Mouse (Mus musculus) hindbrain, postnatal 0 days (tissue): ENCODE measurements around the gene Fam107b. TPM values are rescaled to one million over a fixed set of nuclear protein-coding genes. Genes with fewer than 3 reads are reported as not detected.

Experiments
- ATAC-seq: fragments of 200-750 bp; cut with Nextera tagmentation; 2 replicates; pipeline ENCODE4 v1.8.0; 2017; ENCODE audit warnings: mild to moderate bottlenecking, moderate TSS enrichment, moderate library complexity
- DNase-seq: peaks from one replicate; pipeline ENCODE4 v3.0.0-alpha.2; 2015; ENCODE audit warnings: low spot score
- H3K27ac ChIP-seq: fragments of 300-500 bp; sonication (generic); 2 replicates; pipeline ENCODE4 v1.5.1; 2014; ENCODE audit warnings: mild to moderate bottlenecking
- H3K27me3 ChIP-seq: fragments of 300-500 bp; sonication (generic); 2 replicates; pipeline ENCODE4 v1.6.1; 2014; ENCODE audit warnings: low read length, mixed read lengths; ENCODE audit not compliant: insufficient read depth
- H3K36me3 ChIP-seq: fragments of 300-500 bp; sonication (generic); 2 replicates; pipeline ENCODE4 v1.6.1; 2014; ENCODE audit warnings: low read length, mixed read lengths; ENCODE audit not compliant: insufficient read depth
- H3K4me1 ChIP-seq: fragments of 300-500 bp; sonication (generic); 2 replicates; pipeline ENCODE4 v1.6.1; 2014; ENCODE audit warnings: antibody characterized with exemption, low read length, mixed read lengths; ENCODE audit not compliant: insufficient read depth
- H3K4me2 ChIP-seq: fragments of 300-500 bp; sonication (generic); 2 replicates; pipeline ENCODE4 v1.6.1; 2014; ENCODE audit warnings: low read depth, mild to moderate bottlenecking, low read length, moderate library complexity, mixed read lengths
- H3K4me3 ChIP-seq: fragments of 300-500 bp; sonication (generic); 2 replicates; pipeline ENCODE4 v1.5.1; 2014; ENCODE audit warnings: low read length
- H3K9ac ChIP-seq: fragments of 300-500 bp; sonication (generic); replicated peaks from 2 replicates; pipeline ENCODE4 v1.6.1; 2014; ENCODE audit warnings: mild to moderate bottlenecking, low read length, moderate library complexity, mixed read lengths
- H3K9me3 ChIP-seq: fragments of 300-500 bp; sonication (generic); 2 replicates; pipeline ENCODE4 v1.6.1; 2016; ENCODE audit warnings: low read length, mixed read lengths
- CTCF ChIP-seq: IDR thresholded peaks from 2 replicates; pipeline ENCODE4 v1.5.1; 2016; ENCODE audit warnings: antibody characterized with exemption, control low read depth, low read depth
- WGBS: fragments of 180-500 bp; shearing (Covaris S2); extraction: QIAGEN DNeasy Blood & Tissue Kit; methylation state at CpG from one replicate; pipeline ENCODE4 v1.1.7; 2014; 5-methylcytosine and 5-hydroxymethylcytosine counted together
- polyA plus RNA-seq: library from polyadenylated mRNA; unstranded; fragments of >200 nt; fragmentation: Nextera tagmentation; extraction: Ambion mirVana; gene quantifications from 2 replicates; pipeline ENCODE4 v1.2.1, GENCODE M21; 2015
- total RNA-seq: library from RNA; depleted of rRNA; stranded (reverse); fragments of >200 nt; gene quantifications from 2 replicates; pipeline ENCODE4 v1.2.3, GENCODE M21; 2014

The Fam107b gene
- total and polyA plus RNA-seq, 2 experiments from 2014 or later, result 23.6 to 41.3 TPM

- H3K9ac ChIP-seq, result no peak overlapping the region
- H3K4me2 ChIP-seq, result no peak overlapping the region
- no peaks in the 10 kb centered on the region for H3K36me3 ChIP-seq
- DNase-seq, result no peak
- no peaks in the 10 kb centered on the region for H3K4me1 ChIP-seq
- no peaks in the 10 kb centered on the region for H3K9me3 ChIP-seq
- no peak overlapping the region for H3K27ac ChIP-seq
- ATAC-seq, result no peak
- no peak overlapping the region for H3K4me3 ChIP-seq
- WGBS, result 37% methylated on average over 4 of the region's 4 CpGs
- no peak for TF ChIP-seq CTCF
- no peaks in the 10 kb centered on the region for H3K27me3 ChIP-seq
Observed at GRCm38 (mm10) chr2:3658900-3659299, 88.6 kb downstream of the Fam107b start.

DNA sequence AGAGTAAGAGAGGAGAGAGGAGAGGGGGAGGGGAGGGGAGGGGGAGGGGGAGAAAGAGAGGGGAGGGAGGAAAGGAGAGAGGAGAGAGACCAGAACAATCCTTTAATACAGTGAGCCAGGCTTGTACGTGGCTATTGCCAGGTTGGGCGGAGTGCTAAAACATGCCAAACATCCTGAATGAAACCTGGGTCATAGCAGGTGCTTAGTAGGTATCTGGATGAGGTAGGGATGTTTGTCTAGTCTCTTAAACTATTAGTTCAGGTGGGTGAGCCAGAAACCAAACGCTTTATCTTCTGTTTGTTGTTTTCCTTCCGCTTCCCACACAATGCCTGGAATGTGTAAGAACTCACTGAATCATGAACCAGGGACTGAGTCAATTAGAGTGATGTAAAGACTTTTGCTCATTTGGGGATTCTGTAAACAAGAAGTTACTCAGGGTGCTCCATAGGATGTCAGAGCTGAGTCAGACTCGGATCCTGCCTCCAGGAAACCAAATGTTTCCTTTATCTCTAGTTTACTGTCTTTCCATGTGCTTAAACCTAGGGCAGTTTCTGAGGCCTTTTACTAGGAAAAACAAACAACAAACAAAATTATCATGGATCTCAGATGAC, 89.1 kb downstream of the Fam107b start:
- H3K36me3 ChIP-seq, result no peaks in the 10 kb centered on the region
- WGBS, result 52% methylated on average over 5 of the region's 5 CpGs

DNA sequence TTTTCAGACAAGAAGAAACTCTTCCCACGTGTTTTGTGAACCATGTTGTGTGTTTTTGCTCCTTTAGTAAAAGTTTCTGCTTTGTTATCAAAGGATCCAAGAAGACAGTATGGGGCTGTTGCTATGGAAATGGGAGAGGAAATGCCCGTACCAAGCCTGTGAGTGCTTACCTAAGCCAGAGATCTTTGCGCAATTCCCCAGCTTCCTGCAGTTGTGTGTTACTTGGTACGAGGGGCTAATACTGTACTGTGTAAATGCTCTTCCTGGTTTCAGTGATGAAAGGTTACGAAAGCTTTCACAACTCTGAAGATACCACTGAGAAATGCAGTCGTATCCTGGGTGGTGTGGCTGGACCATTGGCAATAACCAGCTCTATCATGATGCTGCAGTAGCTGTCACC, 93.8 kb downstream of the Fam107b start:
- 61% methylated on average over 6 of the region's 6 CpGs for WGBS
- no peak for TF ChIP-seq CTCF
- Histone ChIP-seq H3K4me3 (no peak overlapping the region), H3K27ac (no peak overlapping the region), H3K4me2 (no peak overlapping the region), H3K9me3 (no peaks in the 10 kb centered on the region), H3K9ac (no peak overlapping the region), H3K27me3 (no peaks in the 10 kb centered on the region), H3K4me1 (no peaks in the 10 kb centered on the region; the same call in 1 of the 2 replicates), H3K36me3 (no peaks in the 10 kb centered on the region)
- DNase-seq, result no peak
- no peak for ATAC-seq

More for the DNA sequence above, 89.1 kb downstream of the Fam107b start:
- Histone ChIP-seq H3K27ac (no peak overlapping the region), H3K4me3 (no peak overlapping the region), H3K9me3 (no peaks in the 10 kb centered on the region), H3K4me2 (no peak overlapping the region), H3K9ac (no peak overlapping the region), H3K27me3 (no peaks in the 10 kb centered on the region), H3K4me1 (no peaks in the 10 kb centered on the region; the same call in 1 of the 2 replicates)
- DNase-seq (no peak), ATAC-seq (no peak)
- no peak for TF ChIP-seq CTCF

GRCm38 (mm10) chr2:3668682-3669081, 98.4 kb downstream of the Fam107b start:
- TF ChIP-seq CTCF, result no peak
- Histone ChIP-seq H3K9me3 (no peaks in the 10 kb centered on the region), H3K4me2 (no peak overlapping the region), H3K27me3 (no peaks in the 10 kb centered on the region), H3K27ac (no peak overlapping the region), H3K4me1 (no peaks in the 10 kb centered on the region; the same call in 1 of the 2 replicates), H3K9ac (no peak overlapping the region), H3K4me3 (no peak overlapping the region), H3K36me3 (no peaks in the 10 kb centered on the region)
- peak; percentile 61 for DNase-seq
- ATAC-seq, result peak; percentile 79; the same call in 1 of the 2 replicates
- WGBS, result 60% methylated on average over 3 of the region's 3 CpGs

DNA sequence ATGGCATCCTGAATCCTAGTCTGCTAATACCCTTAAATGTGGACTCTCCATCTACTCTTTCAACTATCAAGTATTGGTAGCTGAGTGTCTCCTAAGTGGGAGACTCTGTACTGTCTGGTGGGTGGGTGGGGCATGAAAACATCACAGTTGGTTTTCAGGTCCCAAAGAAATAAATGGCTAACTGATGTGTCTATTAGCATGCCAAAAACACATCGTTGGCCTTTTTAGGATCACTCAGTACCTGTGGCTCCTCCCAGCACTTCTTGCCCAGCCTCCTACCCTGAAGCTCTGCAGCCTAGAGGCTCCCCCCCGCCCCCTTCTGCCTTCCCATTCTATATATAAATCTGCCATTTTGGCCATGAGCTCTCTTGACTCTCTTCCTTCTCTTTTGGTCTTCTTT, 99.4 kb downstream of the Fam107b start:
- Histone ChIP-seq H3K27ac (no peak overlapping the region), H3K4me3 (no peak overlapping the region), H3K4me2 (no peak overlapping the region), H3K36me3 (no peaks in the 10 kb centered on the region), H3K27me3 (no peaks in the 10 kb centered on the region), H3K4me1 (no peaks in the 10 kb centered on the region), H3K9me3 (no peaks in the 10 kb centered on the region), H3K9ac (no peak overlapping the region)
- DNase-seq, result no peak
- no peak for TF ChIP-seq CTCF
- 57% methylated on average over 2 of the region's 2 CpGs for WGBS
- no peak for ATAC-seq

GRCm38 (mm10) chr2:3672654-3673367, 102.5 kb downstream of the Fam107b start:
- Histone ChIP-seq H3K9ac (no peak overlapping the region), H3K4me3 (no peak overlapping the region), H3K27me3 (no peaks in the 10 kb centered on the region), H3K9me3 (no peaks in the 10 kb centered on the region), H3K36me3 (no peaks in the 10 kb centered on the region), H3K4me1 (no peaks in the 10 kb centered on the region), H3K4me2 (no peak overlapping the region), H3K27ac (no peak overlapping the region)
- ATAC-seq (no peak), DNase-seq (no peak)
- TF ChIP-seq CTCF, result no peak
- WGBS, result 82% methylated on average over 5 of the region's 5 CpGs

GRCm38 (mm10) chr2:3675481-3675880, 105.2 kb downstream of the Fam107b start:
- TF ChIP-seq CTCF, result no peak
- Histone ChIP-seq H3K9ac (no peak overlapping the region), H3K4me1 (no peaks in the 10 kb centered on the region), H3K27me3 (no peaks in the 10 kb centered on the region), H3K4me2 (no peak overlapping the region), H3K36me3 (no peaks in the 10 kb centered on the region), H3K27ac (no peak overlapping the region), H3K9me3 (no peaks in the 10 kb centered on the region), H3K4me3 (no peak overlapping the region)
- no peak for DNase-seq
- 73% methylated on average over 1 of the region's 1 CpGs for WGBS
- no peak for ATAC-seq
